Mouse (Mus musculus) small intestine, adult 2 months (tissue): ENCODE measurements around the gene Gm37240.

ENCODE experiments used
- CTCF ChIP-seq: fragments of 200-500 bp; IDR thresholded peaks from 2 replicates; pipeline ENCODE4 v1.5.1; 2012; ENCODE audit warnings: low read depth, mild to moderate bottlenecking, control low read depth, inconsistent platforms, low read length, moderate library complexity, mixed read lengths; ENCODE audit not compliant: insufficient replicate concordance, insufficient read length; ENCODE audit errors: extremely low read depth
- POLR2A ChIP-seq: fragments of 200-500 bp; IDR thresholded peaks from 2 replicates; pipeline ENCODE4 v1.6.1; 2012; ENCODE audit warnings: low read depth, mild to moderate bottlenecking, control low read depth, inconsistent platforms, low read length, moderate library complexity

- no peak for TF ChIP-seq POLR2A
- TF ChIP-seq CTCF: no peak
Observed at GRCm38 (mm10) chr3:85117702-85118101, 769.6 kb downstream of the Gm37240 start.
